ENCODE assay signal across 8 mouse cellular contexts in the genomic region with DNA sequence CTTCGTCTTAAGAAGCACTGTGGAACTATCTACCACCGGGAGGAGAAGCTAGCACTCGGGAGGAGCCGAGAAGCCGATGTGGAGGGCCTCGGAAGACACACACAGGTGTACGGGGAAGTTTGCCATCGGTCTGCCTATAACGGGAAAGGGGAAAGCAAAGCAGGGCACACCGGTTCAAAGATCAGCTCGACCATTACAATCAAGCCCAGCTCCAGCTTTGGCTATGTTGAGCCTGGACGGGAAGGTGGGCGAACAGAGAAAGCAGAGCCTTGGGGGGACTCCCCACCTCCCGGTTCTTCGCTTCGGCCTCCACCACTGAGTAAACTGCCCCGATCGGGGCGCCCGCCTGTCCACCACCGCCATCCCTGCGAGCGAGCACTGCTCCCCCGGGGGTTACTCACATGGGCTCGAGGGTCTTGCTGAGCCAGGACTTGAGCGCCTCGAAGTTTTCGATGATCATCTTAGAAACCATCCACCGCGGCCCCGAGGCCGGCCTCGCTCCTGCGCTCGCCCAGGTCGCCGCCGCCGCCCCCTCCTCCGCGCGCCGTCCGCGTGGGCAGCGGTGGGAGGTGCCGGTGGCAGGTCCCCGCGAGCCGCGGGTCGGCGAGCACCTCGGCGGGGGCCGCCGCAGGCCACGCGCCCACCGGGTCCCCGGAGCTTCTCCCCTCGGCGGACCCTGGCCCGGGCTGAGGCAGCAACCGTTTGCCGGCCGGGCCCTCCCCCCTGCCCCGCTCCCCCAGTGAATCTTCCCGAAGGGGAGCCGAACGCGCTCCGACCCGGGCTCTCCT. TPM values are rescaled to one million over a fixed set of nuclear protein-coding genes. Genes with fewer than 3 reads are reported as not detected.
A peak's percentile ranks its signal among the peaks of the same experiment; 100 is the strongest.
DNase-seq lines count a peak whose midpoint lies in the region; ATAC-seq and TF ChIP-seq lines count a peak whose summit lies in the region.

No protein-coding gene starts in this region.

- peaks cover 36% of the 10 kb centered on the region for H3K4me1 ChIP-seq in forebrain, embryonic 15.5 days
- H3K4me1 ChIP-seq in intestine, embryonic 16.5 days (ENCODE audit: control insufficient read depth, insufficient read depth, low read length) = peaks cover 20% of the 10 kb centered on the region
- peaks cover 22% of the 10 kb centered on the region for H3K4me1 ChIP-seq in liver, embryonic 11.5 days (replicated peaks; ENCODE audit: control insufficient read depth, insufficient read depth, low read length)
- H3K4me1 ChIP-seq in midbrain, postnatal 0 days (ENCODE audit: insufficient read depth, low read length) = peaks cover 15% of the 10 kb centered on the region

- H3K27ac ChIP-seq in forebrain, embryonic 15.5 days (replicated peaks) = peak overlapping the region; percentile 95
- peak overlapping the region; percentile 89 for H3K27ac ChIP-seq in intestine, embryonic 16.5 days (ENCODE audit: low read length)
- H3K27ac ChIP-seq in liver, embryonic 11.5 days (ENCODE audit: low read depth, low read length) = peak overlapping the region; percentile 89
- peak overlapping the region; percentile 97 for H3K27ac ChIP-seq in midbrain, postnatal 0 days (ENCODE audit: low read depth, low read length)

- H3K4me2 ChIP-seq in forebrain, embryonic 15.5 days (replicated peaks) = peak overlapping the region; percentile 58
- peak overlapping the region; percentile 68 for H3K4me2 ChIP-seq in intestine, embryonic 16.5 days (ENCODE audit: low read depth, low read length)
- H3K4me2 ChIP-seq in liver, embryonic 11.5 days = peak overlapping the region; percentile 82
- peak overlapping the region; percentile 85 for H3K4me2 ChIP-seq in midbrain, postnatal 0 days (ENCODE audit: low read depth, low read length, poor library complexity, severe bottlenecking)

- under 1% methylated on average over 65 of the region's 74 CpGs for WGBS in forebrain, embryonic 15.5 days
- WGBS in intestine, embryonic 16.5 days = under 1% methylated on average over 59 of the region's 74 CpGs
- under 1% methylated on average over 73 of the region's 74 CpGs for WGBS in liver, embryonic 11.5 days
- WGBS in midbrain, postnatal 0 days = 1% methylated on average over 49 of the region's 74 CpGs

- ATAC-seq in forebrain, embryonic 15.5 days (replicated peaks) = peak; percentile 88
- peak; percentile 76 for ATAC-seq in intestine, embryonic 16.5 days
- ATAC-seq in liver, embryonic 11.5 days (replicated peaks; ENCODE audit: low FRiP score) = peak; percentile 66
- peak; percentile 78 for ATAC-seq in midbrain, postnatal 0 days (ENCODE audit: low FRiP score)

- no peak for TF ChIP-seq POLR2A in brain, embryonic 14.5 days (IDR thresholded peaks at IDR 0.05; ENCODE audit: borderline replicate concordance, extremely low read depth, insufficient read depth, insufficient read length, poor library complexity, severe bottlenecking)

- peak; percentile 49 for DNase-seq in retina, embryonic 14.5 days (ENCODE audit: low spot score)
- no peak for DNase-seq in retina, postnatal 1 day
- peak; percentile 33 for DNase-seq in brain, embryonic 14.5 days (ENCODE audit: low read depth)
- DNase-seq in liver, embryonic 11.5 days (ENCODE audit: low spot score) = peak; percentile 58
- DNase-seq in midbrain, postnatal 0 days (ENCODE audit: low spot score) = peak; percentile 21
- peak; percentile 50 for DNase-seq in thymus, postnatal 25 days

- H3K9me3 ChIP-seq in forebrain, embryonic 15.5 days = no peaks in the 10 kb centered on the region
- H3K9me3 ChIP-seq in intestine, embryonic 16.5 days (ENCODE audit: control insufficient read depth, low read length) = no peaks in the 10 kb centered on the region
- H3K9me3 ChIP-seq in liver, embryonic 11.5 days (ENCODE audit: control insufficient read depth, low read length) = no peaks in the 10 kb centered on the region
- no peaks in the 10 kb centered on the region for H3K9me3 ChIP-seq in midbrain, postnatal 0 days (ENCODE audit: low read length)

- H3K36me3 ChIP-seq in forebrain, embryonic 15.5 days = no peaks in the 10 kb centered on the region
- H3K36me3 ChIP-seq in intestine, embryonic 16.5 days (ENCODE audit: control insufficient read depth, insufficient read depth, low read length) = 0 out of 2 replicates have a peak, but pooled peaks cover 3% of the 10 kb centered on the region
- no peaks in the 10 kb centered on the region for H3K36me3 ChIP-seq in liver, embryonic 11.5 days (ENCODE audit: control insufficient read depth, insufficient read depth, low read length)
- no peaks in the 10 kb centered on the region for H3K36me3 ChIP-seq in midbrain, postnatal 0 days (ENCODE audit: insufficient read depth, low read length)

- H3K4me3 ChIP-seq in forebrain, embryonic 15.5 days = peak overlapping the region; percentile 85
- peak overlapping the region; percentile 94 for H3K4me3 ChIP-seq in intestine, embryonic 16.5 days (ENCODE audit: low read length)
- peak overlapping the region; percentile 98 for H3K4me3 ChIP-seq in liver, embryonic 11.5 days (ENCODE audit: low read depth, low read length)
- H3K4me3 ChIP-seq in midbrain, postnatal 0 days (ENCODE audit: low read depth, low read length) = peak overlapping the region; percentile 98

- peak overlapping the region; percentile 93 for H3K9ac ChIP-seq in forebrain, embryonic 15.5 days (replicated peaks)
- peak overlapping the region; percentile 97 for H3K9ac ChIP-seq in intestine, embryonic 16.5 days (ENCODE audit: low read depth, low read length)
- peak overlapping the region; percentile 98 for H3K9ac ChIP-seq in liver, embryonic 11.5 days (ENCODE audit: low read depth, low read length)
- peak overlapping the region; percentile 98 for H3K9ac ChIP-seq in midbrain, postnatal 0 days (replicated peaks; ENCODE audit: low read length, poor library complexity, severe bottlenecking)

- no peaks in the 10 kb centered on the region for H3K27me3 ChIP-seq in forebrain, embryonic 15.5 days
- H3K27me3 ChIP-seq in intestine, embryonic 16.5 days (replicated peaks; ENCODE audit: control insufficient read depth, insufficient read depth, low read length) = no peaks in the 10 kb centered on the region
- H3K27me3 ChIP-seq in liver, embryonic 11.5 days (replicated peaks; ENCODE audit: control insufficient read depth, insufficient read depth, low read length) = no peaks in the 10 kb centered on the region
- H3K27me3 ChIP-seq in midbrain, postnatal 0 days (ENCODE audit: insufficient read depth, low read length) = no peaks in the 10 kb centered on the region

- no peak for TF ChIP-seq CTCF in brain, embryonic 14.5 days (IDR thresholded peaks at IDR 0.05; ENCODE audit: borderline replicate concordance, extremely low read depth, insufficient read depth, insufficient read length)
- TF ChIP-seq CTCF in midbrain, postnatal 0 days (IDR thresholded peaks at IDR 0.05) = no peak

RNA-seq across cellular contexts. Expression of a gene that starts 0.6 kb away (rescaled TPM):
- 57.6 and 59.7 TPM in 2 replicates for polyA plus RNA-seq in brain, embryonic 14.5 days (2012; rRNA removed)
- 33.9 and 37.5 TPM in 2 replicates for polyA plus RNA-seq in forebrain, embryonic 15.5 days (2015; fragmentation: Nextera tagmentation; extraction: Ambion mirVana)
- polyA plus RNA-seq in intestine, embryonic 16.5 days (2015; fragmentation: Nextera tagmentation; extraction: Ambion mirVana) = 18.3 and 18.5 TPM in 2 replicates
- polyA plus RNA-seq in liver, embryonic 11.5 days (2014; fragmentation: Nextera tagmentation; extraction: Ambion mirVana) = 25.4 and 28.7 TPM in 2 replicates
- total RNA-seq in midbrain, postnatal 0 days (2014; rRNA removed) = 40.8 and 57.4 TPM in 2 replicates
- polyA plus RNA-seq in midbrain, postnatal 0 days (2015; fragmentation: Nextera tagmentation; extraction: Ambion mirVana) = 26.8 and 33.6 TPM in 2 replicates
